Mouse (Mus musculus) neural tube, embryonic 13.5 days (tissue): Measurements from ENCODE around the gene Pald1. TPM values are rescaled to one million over a fixed set of nuclear protein-coding genes. Genes with fewer than 3 reads are reported as not detected.

Source experiments
- ATAC-seq: fragments of 200-750 bp; cut with Nextera tagmentation; 2 replicates; pipeline ENCODE4 v1.8.0; 2017; ENCODE audit warnings: low read depth, mild to moderate bottlenecking, moderate TSS enrichment, moderate library complexity
- H3K27ac ChIP-seq: fragments of 300-500 bp; sonication (generic); replicated peaks from 2 replicates; pipeline ENCODE4 v1.5.1; 2015; ENCODE audit warnings: moderate library complexity, mild to moderate bottlenecking, inconsistent platforms
- H3K27me3 ChIP-seq: fragments of 300-500 bp; sonication (generic); 2 replicates; pipeline ENCODE4 v1.6.1; 2015; ENCODE audit warnings: mild to moderate bottlenecking, inconsistent platforms
- H3K36me3 ChIP-seq: fragments of 300-500 bp; sonication (generic); 2 replicates; pipeline ENCODE4 v1.6.1; 2015; ENCODE audit warnings: mild to moderate bottlenecking, inconsistent platforms
- H3K4me1 ChIP-seq: fragments of 300-500 bp; sonication (generic); replicated peaks from 2 replicates; pipeline ENCODE4 v1.6.1; 2015; ENCODE audit warnings: inconsistent platforms
- H3K4me2 ChIP-seq: fragments of 300-500 bp; sonication (generic); 2 replicates; pipeline ENCODE4 v1.6.1; 2015; ENCODE audit warnings: inconsistent platforms, mild to moderate bottlenecking, moderate library complexity
- H3K4me3 ChIP-seq: fragments of 300-500 bp; sonication (generic); 2 replicates; pipeline ENCODE4 v1.5.1; 2015; ENCODE audit warnings: mild to moderate bottlenecking, inconsistent platforms
- H3K9ac ChIP-seq: fragments of 300-500 bp; sonication (generic); 2 replicates; pipeline ENCODE4 v1.6.1; 2015; ENCODE audit warnings: moderate library complexity, mild to moderate bottlenecking, inconsistent platforms
- H3K9me3 ChIP-seq: fragments of 300-500 bp; sonication (generic); 2 replicates; pipeline ENCODE4 v1.6.1; 2016; ENCODE audit warnings: inconsistent platforms
- whole genome bisulfite sequencing: fragments of 180-500 bp; shearing (Covaris S2); methylation state at CpG from one replicate; pipeline ENCODE4 v1.1.7; 2015; 5-methylcytosine and 5-hydroxymethylcytosine counted together
- polyA plus RNA-seq: library from polyadenylated mRNA; unstranded; fragments of >200 nt; fragmentation: Nextera tagmentation; extraction: Ambion mirVana; gene quantifications from 2 replicates; pipeline ENCODE4 v1.2.1, GENCODE M21; 2015

Gene Pald1
- polyA plus RNA-seq, 1 experiment from 2014 or later, result 31.5 TPM

GRCm38 (mm10) chr10:61273081-61273843 is 110.1 kb downstream of the Pald1 start, which contains the start of gene Adamts14:
TSS of gene Adamts14 (minus strand) at chr10:61273438.
- peak; percentile 73 for ATAC-seq
- Histone ChIP-seq H3K27me3 (peaks cover 35% of the 10 kb centered on the region), H3K4me1 (peaks cover 20% of the 10 kb centered on the region), H3K4me3 (peak within 1 kb of the TSS; percentile 52), H3K27ac (no peak within 1 kb of the TSS), H3K4me2 (peak within 1 kb of the TSS; percentile 94), H3K9me3 (no peaks in the 10 kb centered on the region), H3K36me3 (no peaks in the 10 kb centered on the region), H3K9ac (peak within 1 kb of the TSS; percentile 73)
- WGBS, result under 1% methylated on average over 58 of the region's 75 CpGs

- H3K27me3 ChIP-seq, result peaks cover 35% of the 10 kb centered on the region
- 42% methylated on average over 5 of the region's 5 CpGs for WGBS
- peaks cover 17% of the 10 kb centered on the region for H3K4me1 ChIP-seq
- H3K4me2 ChIP-seq, result peak overlapping the region; percentile 94
- H3K9me3 ChIP-seq, result no peaks in the 10 kb centered on the region
- H3K27ac ChIP-seq, result no peak overlapping the region
- H3K36me3 ChIP-seq, result no peaks in the 10 kb centered on the region
- peak overlapping the region; percentile 73 for H3K9ac ChIP-seq
- peak overlapping the region; percentile 52 for H3K4me3 ChIP-seq
- no peak for ATAC-seq
These were observed 110.7 kb downstream of the Pald1 start for GRCm38 (mm10) chr10:61272631-61273030.

GRCm38 (mm10) chr10:61272089-61272626 is 111.2 kb downstream of the Pald1 start:
- no peaks in the 10 kb centered on the region for H3K9me3 ChIP-seq
- 45% methylated on average over 8 of the region's 8 CpGs for WGBS
- H3K36me3 ChIP-seq, result no peaks in the 10 kb centered on the region
- H3K27ac ChIP-seq, result no peak overlapping the region
- H3K4me3 ChIP-seq, result no peak overlapping the region
- peak overlapping the region; percentile 94; the same call in 1 of the 2 replicates for H3K4me2 ChIP-seq
- no peak overlapping the region for H3K9ac ChIP-seq
- H3K27me3 ChIP-seq, result peaks cover 35% of the 10 kb centered on the region
- ATAC-seq, result no peak
- H3K4me1 ChIP-seq, result peaks cover 17% of the 10 kb centered on the region

Other genes starting within 250 kb of the Pald1 start
- 65.5 and 66.5 TPM in 2 replicates for gene Sgpl1, start 235.8 kb downstream of the Pald1 start, polyA plus RNA-seq
- gene Tbata, start 211.6 kb downstream of the Pald1 start, polyA plus RNA-seq, result 0.14 TPM in 1 of 2 replicates, not detected in the other
- gene Adamts14, start 110.1 kb downstream of the Pald1 start, polyA plus RNA-seq, result 0.36 and 0.60 TPM in 2 replicates
- not detected in 2 replicates for gene Prf1, start 85.7 kb downstream of the Pald1 start, polyA plus RNA-seq
- 0.14 TPM in 1 of 2 replicates, not detected in the other for gene Nodal, start 34.4 kb upstream of the Pald1 start, polyA plus RNA-seq
- 50.3 and 61.8 TPM in 2 replicates for gene Eif4ebp2, start 69.1 kb upstream of the Pald1 start, polyA plus RNA-seq
- gene Lrrc20, start 92.3 kb upstream of the Pald1 start, polyA plus RNA-seq, result 14.9 and 15.0 TPM in 2 replicates
- gene Npffr1, start 212.0 kb upstream of the Pald1 start, polyA plus RNA-seq, result 0.17 and 0.25 TPM in 2 replicates